Mouse (Mus musculus) heart, embryonic 12.5 days (tissue): ENCODE measurements around the gene Rab9. TPM values are rescaled to one million over a fixed set of nuclear protein-coding genes. Genes with fewer than 3 reads are reported as not detected.

Experiments used
- ATAC-seq: fragments of 200-750 bp; cut with Nextera tagmentation; 2 replicates; pipeline ENCODE4 v1.8.0; 2017; ENCODE audit warnings: moderate TSS enrichment, moderate library complexity; ENCODE audit not compliant: insufficient number of reproducible peaks, low FRiP score
- H3K27ac ChIP-seq: fragments of 300-500 bp; sonication (generic); 2 replicates; pipeline ENCODE4 v1.5.1; 2016; ENCODE audit warnings: mild to moderate bottlenecking, moderate library complexity; ENCODE audit not compliant: poor library complexity, severe bottlenecking
- H3K27me3 ChIP-seq: fragments of 300-500 bp; sonication (generic); replicated peaks from 2 replicates; pipeline ENCODE4 v1.6.1; 2016; ENCODE audit warnings: mild to moderate bottlenecking, moderate library complexity
- H3K36me3 ChIP-seq: fragments of 300-500 bp; sonication (generic); 2 replicates; pipeline ENCODE4 v1.6.1; 2016; ENCODE audit warnings: mild to moderate bottlenecking, moderate library complexity
- H3K4me1 ChIP-seq: fragments of 300-500 bp; sonication (generic); replicated peaks from 2 replicates; pipeline ENCODE4 v1.6.1; 2016; ENCODE audit warnings: mild to moderate bottlenecking
- H3K4me2 ChIP-seq: fragments of 300-500 bp; sonication (generic); 2 replicates; pipeline ENCODE4 v1.6.1; 2016; ENCODE audit warnings: mild to moderate bottlenecking, moderate library complexity
- H3K4me3 ChIP-seq: fragments of 300-500 bp; sonication (generic); 2 replicates; pipeline ENCODE4 v1.5.1; 2016; ENCODE audit warnings: mild to moderate bottlenecking
- H3K9ac ChIP-seq: fragments of 300-500 bp; sonication (generic); 2 replicates; pipeline ENCODE4 v1.6.1; 2016; ENCODE audit warnings: mild to moderate bottlenecking, moderate library complexity
- H3K9me3 ChIP-seq: fragments of 300-500 bp; sonication (generic); replicated peaks from 2 replicates; pipeline ENCODE4 v1.6.1; 2016; ENCODE audit warnings: mild to moderate bottlenecking, moderate library complexity
- WGBS: fragments of 180-500 bp; shearing (Covaris S2); methylation state at CpG from one replicate; pipeline ENCODE4 v1.1.7; 2016; 5-methylcytosine and 5-hydroxymethylcytosine counted together
- polyA plus RNA-seq: library from polyadenylated mRNA; unstranded; fragments of >200 nt; fragmentation: Nextera tagmentation; extraction: Ambion mirVana; gene quantifications from 2 replicates; pipeline ENCODE4 v1.2.1, GENCODE M21; 2016

Gene Rab9
- polyA plus RNA-seq, 1 experiment from 2014 or later, result 36.6 TPM

DNA sequence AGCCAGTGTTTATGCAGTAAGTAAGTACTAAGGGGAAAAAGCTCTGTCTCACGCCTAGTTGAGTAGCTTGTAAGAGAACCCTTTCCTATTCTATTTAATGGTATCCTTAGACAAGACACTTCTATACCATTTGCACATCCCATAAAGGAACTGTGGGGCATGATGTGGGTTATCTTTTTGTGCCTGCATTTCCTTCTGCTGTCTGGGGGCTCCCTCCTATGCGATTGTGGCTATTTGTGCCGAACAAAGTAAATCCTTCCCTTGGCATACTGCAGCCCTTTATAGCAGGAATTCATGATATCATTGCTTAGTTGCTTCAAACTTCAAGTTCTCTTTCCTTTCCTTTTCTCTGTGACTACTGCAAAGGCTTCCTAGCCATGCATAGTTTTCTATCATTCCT is 35.1 kb downstream of the Rab9 start:
- no peak overlapping the region for H3K27ac ChIP-seq
- 0 out of 2 replicates have a peak, but pooled peaks cover 3% of the 10 kb centered on the region for H3K4me1 ChIP-seq
- no peaks in the 10 kb centered on the region for H3K9me3 ChIP-seq
- WGBS, result 71% methylated on average over 3 of the region's 3 CpGs
- H3K27me3 ChIP-seq, result 0 out of 2 replicates have a peak, but pooled peaks cover 6% of the 10 kb centered on the region
- H3K4me2 ChIP-seq, result no peak overlapping the region
- no peak overlapping the region for H3K9ac ChIP-seq
- H3K36me3 ChIP-seq, result no peaks in the 10 kb centered on the region
- no peak for ATAC-seq
- no peak overlapping the region for H3K4me3 ChIP-seq

DNA sequence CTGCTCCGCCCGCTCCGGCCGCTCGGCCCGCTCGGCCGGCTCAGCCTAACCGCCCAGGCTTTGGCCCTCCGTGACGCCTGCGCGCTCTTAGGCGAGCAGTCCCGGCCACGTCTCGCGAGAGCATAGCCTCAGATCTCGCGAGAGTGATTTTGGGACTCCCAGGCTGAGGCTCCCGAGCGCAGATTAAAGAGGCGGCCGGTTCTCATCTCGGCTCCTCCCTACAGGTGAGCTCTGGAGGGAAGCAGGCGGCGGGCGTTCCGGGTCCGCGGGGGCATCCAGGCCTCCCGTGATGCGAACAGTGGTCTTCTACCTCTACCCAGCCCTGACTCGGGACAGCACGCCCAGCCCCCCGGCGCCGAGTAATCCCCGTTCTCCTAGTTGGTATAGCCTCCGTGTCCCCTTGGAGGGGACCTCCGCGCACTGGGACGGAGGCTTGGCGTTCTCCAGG is 39.0 kb downstream of the Rab9 start, which contains the start of gene Ofd1:
Gene Ofd1, minus strand, starts transcription at position 89 of the 448 bp plus-strand sequence.
- peak; percentile 99 for ATAC-seq
- Histone ChIP-seq H3K4me3 (peak within 1 kb of the TSS; percentile 72), H3K27me3 (0 out of 2 replicates have a peak, but pooled peaks cover 6% of the 10 kb centered on the region), H3K9me3 (no peaks in the 10 kb centered on the region), H3K27ac (peak within 1 kb of the TSS; percentile 38), H3K36me3 (no peaks in the 10 kb centered on the region), H3K4me2 (peak within 1 kb of the TSS; percentile 72), H3K9ac (peak within 1 kb of the TSS; percentile 86), H3K4me1 (0 out of 2 replicates have a peak, but pooled peaks cover 3% of the 10 kb centered on the region)
- WGBS, result 13% methylated on average over 44 of the region's 44 CpGs

DNA sequence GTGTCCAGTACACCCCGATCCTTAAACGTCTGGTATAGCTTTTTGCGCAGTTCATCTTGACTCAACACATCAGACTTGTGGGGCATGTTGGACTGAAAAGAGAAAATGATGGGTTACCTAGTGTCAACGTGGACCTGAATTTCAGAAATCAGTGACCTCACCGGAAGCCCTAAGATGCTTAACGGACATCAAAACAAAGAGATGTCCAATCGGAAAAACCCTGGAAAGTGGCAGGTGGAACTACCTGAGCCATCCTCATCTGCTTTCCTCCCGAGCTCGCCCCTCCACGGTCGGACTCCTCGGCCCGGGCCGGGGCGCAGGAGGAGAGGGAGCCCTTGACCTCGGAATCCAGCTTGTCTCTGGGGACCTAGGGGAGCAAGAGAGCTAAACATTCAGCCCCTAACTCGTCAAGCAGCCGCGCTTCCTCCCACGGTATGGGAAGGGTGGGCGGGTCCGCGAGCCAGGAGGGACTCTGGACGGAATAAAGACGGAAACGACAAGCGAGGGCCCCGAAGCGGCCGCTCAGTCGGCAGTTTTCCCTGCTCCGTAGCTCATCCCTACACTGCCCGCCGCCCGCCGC is 39.5 kb downstream of the Rab9 start, which contains the start of gene Trappc2:
Gene Trappc2, plus strand, starts transcription at position 539 of the 580 bp plus-strand sequence.
- no peaks in the 10 kb centered on the region for H3K9me3 ChIP-seq
- H3K4me1 ChIP-seq, result 0 out of 2 replicates have a peak, but pooled peaks cover 3% of the 10 kb centered on the region
- peak; percentile 80 for ATAC-seq
- peak within 1 kb of the TSS; percentile 72 for H3K4me2 ChIP-seq
- 0 out of 2 replicates have a peak, but pooled peaks cover 2% of the 10 kb centered on the region for H3K36me3 ChIP-seq
- H3K27ac ChIP-seq, result peak within 1 kb of the TSS; percentile 38
- H3K9ac ChIP-seq, result peak within 1 kb of the TSS; percentile 86
- H3K27me3 ChIP-seq, result 0 out of 2 replicates have a peak, but pooled peaks cover 6% of the 10 kb centered on the region
- H3K4me3 ChIP-seq, result peak within 1 kb of the TSS; percentile 72
- WGBS, result 12% methylated on average over 27 of the region's 36 CpGs

DNA sequence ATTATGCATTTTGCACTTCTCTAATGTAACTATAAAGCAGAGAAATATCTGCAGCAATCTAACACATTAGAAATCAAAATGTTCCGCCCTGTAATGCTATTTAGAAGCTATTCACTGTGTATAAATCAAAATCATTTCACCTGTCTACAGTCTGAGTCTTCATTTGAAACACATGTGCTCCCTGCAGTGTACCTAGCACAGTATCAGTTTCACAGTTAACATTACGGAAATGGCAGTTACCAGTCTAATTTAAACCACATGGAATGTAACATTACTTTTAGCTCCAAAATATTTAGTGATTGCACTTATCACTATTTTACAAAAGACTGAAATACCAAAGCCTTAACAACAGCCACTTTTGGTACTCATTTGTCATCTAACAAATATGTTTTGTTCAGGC is 44.9 kb downstream of the Rab9 start:
- Histone ChIP-seq H3K4me3 (no peak overlapping the region), H3K4me1 (no peaks in the 10 kb centered on the region), H3K9ac (no peak overlapping the region), H3K27ac (no peak overlapping the region), H3K27me3 (no peaks in the 10 kb centered on the region), H3K9me3 (no peaks in the 10 kb centered on the region), H3K36me3 (0 out of 2 replicates have a peak, but pooled peaks cover 3% of the 10 kb centered on the region), H3K4me2 (no peak overlapping the region)
- WGBS, result 80% methylated on average over 2 of the region's 2 CpGs
- ATAC-seq, result no peak

DNA sequence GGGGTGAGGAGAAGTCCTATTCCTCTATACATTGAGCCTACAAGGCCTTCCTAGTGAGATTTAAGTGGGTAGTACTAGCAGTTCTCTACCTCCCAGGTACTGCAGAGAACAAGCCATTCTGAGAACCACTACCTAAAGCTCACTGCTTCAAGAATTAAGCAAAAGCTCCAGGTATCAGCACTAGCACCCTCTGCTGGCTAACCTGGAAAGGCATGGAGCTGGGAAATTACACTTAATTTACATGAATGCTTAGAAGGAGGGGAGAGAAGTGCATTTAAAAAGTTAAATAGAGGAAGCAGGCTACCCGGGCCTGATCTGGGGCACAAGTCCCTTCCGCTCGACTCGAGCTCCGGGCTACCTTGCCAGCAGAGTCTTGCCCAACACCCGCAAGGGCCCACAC is 63.5 kb downstream of the Rab9 start:
- WGBS, result 71% methylated on average over 5 of the region's 6 CpGs
- Histone ChIP-seq H3K4me2 (no peak overlapping the region), H3K9me3 (no peaks in the 10 kb centered on the region), H3K4me1 (no peaks in the 10 kb centered on the region), H3K36me3 (0 out of 2 replicates have a peak, but pooled peaks cover 5% of the 10 kb centered on the region), H3K27me3 (no peaks in the 10 kb centered on the region), H3K9ac (no peak overlapping the region), H3K4me3 (no peak overlapping the region), H3K27ac (no peak overlapping the region)
- no peak for ATAC-seq

DNA sequence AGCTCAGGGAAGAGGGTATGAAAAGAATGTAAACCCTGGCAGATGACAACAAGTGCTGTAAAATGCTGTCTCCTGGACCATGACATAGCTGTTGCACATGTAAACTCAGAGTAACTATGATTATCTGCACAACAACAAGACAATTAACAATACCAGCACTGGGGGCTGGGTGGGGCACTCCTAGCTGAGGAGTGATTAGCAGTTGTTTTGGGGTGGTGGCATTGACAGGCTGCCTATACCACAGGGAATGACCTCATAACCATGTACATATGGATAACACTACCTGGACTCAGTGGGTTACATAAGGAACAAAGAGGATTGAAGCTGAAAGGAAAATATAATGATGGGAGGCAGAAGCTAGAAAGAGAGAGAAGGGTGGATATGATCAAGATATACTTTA is 71.8 kb downstream of the Rab9 start:
- no peak for ATAC-seq
- Histone ChIP-seq H3K4me3 (no peak overlapping the region), H3K27ac (no peak overlapping the region), H3K4me1 (no peaks in the 10 kb centered on the region), H3K27me3 (no peaks in the 10 kb centered on the region), H3K9me3 (no peaks in the 10 kb centered on the region), H3K36me3 (peaks cover 20% of the 10 kb centered on the region), H3K4me2 (no peak overlapping the region), H3K9ac (no peak overlapping the region)

Other genes with a start within 250 kb of the Rab9 start
- gene Gpm6b, start 241.0 kb downstream of the Rab9 start, polyA plus RNA-seq, result 5.0 and 5.5 TPM in 2 replicates
- 34.1 and 37.6 TPM in 2 replicates for gene Trappc2, start 39.3 kb downstream of the Rab9 start, polyA plus RNA-seq
- gene Ofd1, start 39.2 kb downstream of the Rab9 start, polyA plus RNA-seq, result 5.5 and 5.6 TPM in 2 replicates
- gene Tceanc, start 38.7 kb upstream of the Rab9 start, polyA plus RNA-seq, result 6.7 and 7.6 TPM in 2 replicates
- gene Egfl6, start 105.9 kb upstream of the Rab9 start, polyA plus RNA-seq, result 4.8 and 4.9 TPM in 2 replicates